Mouse (Mus musculus) telencephalon, adult 2 months (tissue): ENCODE results near the gene Snx4.
"Not testable (repeated sequence)": the region's sequence is repeated elsewhere in the genome, so short reads cannot be mapped to it uniquely, and the experiment has no call there.

Experiments used
- DNase-seq: peaks from one replicate; pipeline ENCODE4 v3.0.0-alpha.2; 2011; ENCODE audit warnings: low read depth, low spot score

Gene Snx4

GRCm38 (mm10) chr16:33251194-33252051 is at the start of gene Snx4:
Gene Snx4, plus strand, starts transcription at chr16:33251442.
- DNase-seq = peak; percentile 77

GRCm38 (mm10) chr16:33210812-33211211 is 40.4 kb upstream of the Snx4 start:
- DNase-seq = no peak

- no peak for DNase-seq
Measured at GRCm38 (mm10) chr16:33216313-33217003, 34.8 kb upstream of the Snx4 start.

- not testable (repeated sequence) for DNase-seq
Measured at GRCm38 (mm10) chr16:33217553-33218085, 33.6 kb upstream of the Snx4 start.

- no peak for DNase-seq
Measured at GRCm38 (mm10) chr16:33222482-33222881, 28.8 kb upstream of the Snx4 start.

GRCm38 (mm10) chr16:33224381-33224780 is 26.9 kb upstream of the Snx4 start:
- no peak for DNase-seq

GRCm38 (mm10) chr16:33234128-33234527 is 17.1 kb upstream of the Snx4 start:
- no peak for DNase-seq

GRCm38 (mm10) chr16:33236151-33236550 is 15.1 kb upstream of the Snx4 start:
- DNase-seq = no peak

GRCm38 (mm10) chr16:33239305-33239704 is 11.9 kb upstream of the Snx4 start:
- no peak for DNase-seq

GRCm38 (mm10) chr16:33242046-33242445 is 9.2 kb upstream of the Snx4 start:
- no peak for DNase-seq

- DNase-seq = no peak
Measured at GRCm38 (mm10) chr16:33244136-33244691, 7.0 kb upstream of the Snx4 start.

- no peak for DNase-seq
Measured at GRCm38 (mm10) chr16:33244933-33245470, 6.2 kb upstream of the Snx4 start.

GRCm38 (mm10) chr16:33246526-33246925 is 4.7 kb upstream of the Snx4 start:
- no peak for DNase-seq

GRCm38 (mm10) chr16:33247006-33247405 is 4.2 kb upstream of the Snx4 start:
- no peak for DNase-seq

- DNase-seq = no peak
Measured at GRCm38 (mm10) chr16:33250651-33251120, 556 bp upstream of the Snx4 start.

- no peak for DNase-seq
Measured at GRCm38 (mm10) chr16:33255601-33256000, 4.4 kb downstream of the Snx4 start.

- DNase-seq = no peak
Measured at GRCm38 (mm10) chr16:33258530-33258929, 7.3 kb downstream of the Snx4 start.

GRCm38 (mm10) chr16:33259824-33260223 is 8.6 kb downstream of the Snx4 start:
- DNase-seq = no peak

- DNase-seq = no peak
Measured at GRCm38 (mm10) chr16:33260825-33261224, 9.6 kb downstream of the Snx4 start.

- no peak for DNase-seq
Measured at GRCm38 (mm10) chr16:33261584-33262061, 10.4 kb downstream of the Snx4 start.

GRCm38 (mm10) chr16:33262096-33262495 is 10.9 kb downstream of the Snx4 start:
- no peak for DNase-seq
